Mouse (Mus musculus) common myeloid progenitor, adult 5-6 weeks (primary cell): ENCODE results near the gene S1pr3. TPM values are rescaled to one million over a fixed set of nuclear protein-coding genes. Genes with fewer than 3 reads are reported as not detected.

Experiments
- ATAC-seq: replicated peaks from 2 replicates; pipeline ENCODE4 v1.8.0; 2016; ENCODE audit warnings: low read depth, mild to moderate bottlenecking, moderate TSS enrichment, inconsistent platforms; ENCODE audit not compliant: poor library complexity, severe bottlenecking
- total RNA-seq: library from RNA; stranded (forward); fragments of 200-1000, 187-1606 nt; gene quantifications from 2 replicates; pipeline ENCODE4 v1.2.3, GENCODE M21; 2017

S1pr3 gene
- total RNA-seq, 1 experiment from 2014 or later, result 7.0 TPM

GRCm38 (mm10) chr13:51400736-51401501 is 7.5 kb upstream of the S1pr3 start:
- ATAC-seq, result peak; percentile 66

GRCm38 (mm10) chr13:51404566-51404965 is 3.9 kb upstream of the S1pr3 start:
- no peak for ATAC-seq

GRCm38 (mm10) chr13:51405731-51406320 is 2.6 kb upstream of the S1pr3 start:
- peak; percentile 27; the same call in 1 of the 2 replicates for ATAC-seq

- peak; percentile 26 for ATAC-seq
Measured at GRCm38 (mm10) chr13:51407541-51408217, 760 bp upstream of the S1pr3 start.

GRCm38 (mm10) chr13:51409936-51410481 is 1.6 kb downstream of the S1pr3 start:
- ATAC-seq, result no peak

GRCm38 (mm10) chr13:51411243-51411642 is 2.8 kb downstream of the S1pr3 start:
- ATAC-seq, result no peak

GRCm38 (mm10) chr13:51411696-51412430 is 3.4 kb downstream of the S1pr3 start:
- ATAC-seq, result no peak

- 0 out of 2 replicates have a peak, but pooled peaks have one; percentile 28 for ATAC-seq
Measured at GRCm38 (mm10) chr13:51413461-51413860, 5.0 kb downstream of the S1pr3 start.

GRCm38 (mm10) chr13:51416727-51417126 is 8.3 kb downstream of the S1pr3 start:
- no peak for ATAC-seq

GRCm38 (mm10) chr13:51417796-51418195 is 9.4 kb downstream of the S1pr3 start:
- peak; percentile 67 for ATAC-seq

- peak; percentile 83 for ATAC-seq
Measured at GRCm38 (mm10) chr13:51418268-51418941, 10.0 kb downstream of the S1pr3 start.

GRCm38 (mm10) chr13:51418942-51419451 is 10.6 kb downstream of the S1pr3 start:
- no peak for ATAC-seq

- ATAC-seq, result no peak
Measured at GRCm38 (mm10) chr13:51419501-51419900, 11.1 kb downstream of the S1pr3 start.

GRCm38 (mm10) chr13:51420861-51421260 is 12.4 kb downstream of the S1pr3 start:
- no peak for ATAC-seq

- no peak for ATAC-seq
Measured at GRCm38 (mm10) chr13:51423647-51424046, 15.2 kb downstream of the S1pr3 start.

- peak; percentile 81 for ATAC-seq
Measured at GRCm38 (mm10) chr13:51424647-51425046, 16.2 kb downstream of the S1pr3 start.

GRCm38 (mm10) chr13:51425662-51426443 is 17.4 kb downstream of the S1pr3 start:
- no peak for ATAC-seq

- peak; percentile 71 for ATAC-seq
Measured at GRCm38 (mm10) chr13:51433371-51433770, 24.9 kb downstream of the S1pr3 start.
